Mouse (Mus musculus): Measurements from ENCODE around the gene Fra10ac1.

The Fra10ac1 gene

DNA sequence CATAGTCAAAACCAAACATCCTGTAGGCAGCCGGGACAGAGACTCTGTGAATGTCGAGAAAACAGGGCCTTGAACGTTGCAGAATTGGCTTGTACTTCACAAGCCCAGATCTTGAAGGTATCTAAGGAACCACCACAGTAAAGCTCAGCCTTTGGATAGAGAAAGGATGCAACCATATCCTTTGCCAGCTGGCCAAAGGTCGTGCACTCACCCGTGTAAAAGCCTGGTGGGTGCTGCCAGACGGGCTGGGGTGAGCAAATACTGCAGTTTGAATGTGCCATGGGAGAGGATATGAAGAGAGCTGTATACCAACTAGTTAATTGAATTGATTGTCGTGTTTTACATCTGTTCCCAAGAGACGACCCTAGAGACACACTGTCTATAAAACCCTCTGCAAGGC lies 8.1 kb upstream of the Fra10ac1 start:
- DNase-seq (ENCODE audit: low read depth, low spot score), result no peak

DNA sequence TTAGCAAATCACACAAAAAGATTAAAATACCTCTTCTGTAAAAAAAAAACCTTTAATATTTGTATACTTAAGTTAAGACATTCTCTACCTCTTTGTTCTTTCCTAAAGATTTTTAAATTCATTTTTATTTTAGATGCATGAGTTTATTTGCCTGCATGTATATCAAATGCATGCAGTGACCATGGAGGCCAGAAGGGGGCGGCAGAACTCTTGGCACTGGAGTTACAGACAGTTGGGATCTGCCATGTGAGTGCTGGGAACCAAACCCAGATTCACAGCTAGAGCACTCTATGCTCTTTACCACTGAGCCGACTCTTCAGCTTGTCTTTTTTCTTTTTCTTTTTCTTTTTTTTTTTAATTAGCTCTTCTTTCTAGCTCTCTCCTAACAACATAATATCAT lies 4.7 kb upstream of the Fra10ac1 start:
- DNase-seq (ENCODE audit: low read depth, low spot score), result no peak

DNA sequence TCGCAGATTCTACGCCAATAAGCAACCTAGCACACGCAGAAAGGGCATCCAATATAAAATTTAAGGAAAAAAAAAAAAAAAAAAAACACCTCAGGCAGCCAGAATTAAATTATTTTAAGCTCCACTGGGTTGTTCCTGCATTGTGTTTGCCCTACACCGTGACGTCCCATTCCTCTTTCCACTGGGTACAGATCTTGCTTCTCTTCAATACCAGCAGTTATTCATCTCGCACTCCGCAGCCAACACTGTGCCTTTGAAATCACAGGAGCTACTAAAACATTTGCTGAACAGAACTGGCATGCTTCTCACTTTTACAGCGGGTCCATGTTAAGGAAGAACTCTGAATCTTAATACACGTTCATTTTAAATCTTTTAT lies 717 bp upstream of the Fra10ac1 start:
- DNase-seq (ENCODE audit: low read depth, low spot score), result peak; percentile 89

- peak; percentile 36 for DNase-seq (ENCODE audit: low read depth, low spot score)
These were observed 526 bp downstream of the Fra10ac1 start for GRCm38 (mm10) chr19:38223356-38223904.

GRCm38 (mm10) chr19:38217696-38218095 lies 6.3 kb downstream of the Fra10ac1 start:
- no peak for DNase-seq (ENCODE audit: low read depth, low spot score)

DNA sequence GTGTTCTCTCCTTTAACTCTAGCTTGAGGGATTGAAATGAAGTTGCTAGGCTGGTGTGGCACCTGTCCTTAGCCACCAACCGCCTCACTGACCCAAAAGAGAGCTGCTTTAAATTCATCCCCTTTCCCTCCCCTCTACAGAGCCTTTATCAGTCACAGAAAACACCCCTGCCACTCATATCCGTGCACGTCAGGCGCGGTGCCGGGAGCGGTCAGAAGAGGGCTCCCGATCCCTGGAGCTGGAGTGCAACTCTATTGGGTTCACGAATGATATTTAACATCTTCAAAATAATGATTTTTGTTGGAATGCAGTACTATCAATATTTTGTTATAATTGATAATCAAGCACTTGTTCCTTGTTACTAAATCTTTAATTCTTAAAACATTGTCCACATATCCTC lies 17.3 kb downstream of the Fra10ac1 start:
- DNase-seq (ENCODE audit: low read depth, low spot score), result peak; percentile 42

DNA sequence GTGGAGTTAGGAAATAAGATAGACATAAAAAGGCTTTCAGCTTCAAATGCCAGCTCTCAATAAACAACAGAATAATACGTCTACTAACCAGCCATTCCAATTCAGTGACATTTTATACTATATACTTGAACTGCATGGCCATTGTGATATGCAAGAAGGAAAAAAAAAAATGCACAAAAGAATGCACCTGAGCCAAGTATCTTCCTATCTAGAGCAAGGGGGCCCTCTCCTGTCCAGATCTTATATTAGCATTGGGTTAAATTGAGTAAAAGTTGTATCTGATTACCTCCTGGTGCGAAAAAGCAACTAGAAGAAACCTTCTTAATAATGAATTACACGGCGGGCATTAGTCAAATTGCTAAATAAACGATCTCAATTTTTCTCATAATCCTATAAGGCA lies 25.2 kb downstream of the Fra10ac1 start:
- peak; percentile 60 for DNase-seq (ENCODE audit: low read depth, low spot score)

GRCm38 (mm10) chr19:38195245-38195644 lies 28.7 kb downstream of the Fra10ac1 start:
- no peak for DNase-seq (ENCODE audit: low read depth, low spot score)

DNA sequence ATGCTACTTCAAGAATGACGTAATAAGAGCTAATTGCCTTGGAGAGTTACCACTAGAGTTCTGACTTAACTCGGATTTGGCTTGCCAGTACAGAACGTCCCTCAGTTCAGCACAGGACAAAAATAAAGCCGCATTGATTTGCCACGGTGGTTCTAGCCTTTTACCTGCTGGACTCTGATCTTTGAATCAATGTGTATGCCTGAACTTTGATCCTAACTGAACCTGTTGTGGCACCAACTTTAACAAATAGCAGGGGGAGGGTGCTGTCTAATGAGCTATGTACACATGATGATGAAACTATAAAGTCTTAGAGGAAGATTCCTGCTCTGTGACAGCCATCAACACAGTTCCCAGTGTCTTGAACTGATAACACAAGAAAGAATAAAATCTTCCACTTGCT lies 32.5 kb downstream of the Fra10ac1 start:
- no peak for DNase-seq (ENCODE audit: low read depth, low spot score)

GRCm38 (mm10) chr19:38190606-38191005 lies 33.4 kb downstream of the Fra10ac1 start:
- no peak for DNase-seq (ENCODE audit: low read depth, low spot score)

- peak; percentile 76 for DNase-seq (ENCODE audit: low read depth, low spot score)
These were observed 36.6 kb downstream of the Fra10ac1 start for GRCm38 (mm10) chr19:38187345-38187680.

DNA sequence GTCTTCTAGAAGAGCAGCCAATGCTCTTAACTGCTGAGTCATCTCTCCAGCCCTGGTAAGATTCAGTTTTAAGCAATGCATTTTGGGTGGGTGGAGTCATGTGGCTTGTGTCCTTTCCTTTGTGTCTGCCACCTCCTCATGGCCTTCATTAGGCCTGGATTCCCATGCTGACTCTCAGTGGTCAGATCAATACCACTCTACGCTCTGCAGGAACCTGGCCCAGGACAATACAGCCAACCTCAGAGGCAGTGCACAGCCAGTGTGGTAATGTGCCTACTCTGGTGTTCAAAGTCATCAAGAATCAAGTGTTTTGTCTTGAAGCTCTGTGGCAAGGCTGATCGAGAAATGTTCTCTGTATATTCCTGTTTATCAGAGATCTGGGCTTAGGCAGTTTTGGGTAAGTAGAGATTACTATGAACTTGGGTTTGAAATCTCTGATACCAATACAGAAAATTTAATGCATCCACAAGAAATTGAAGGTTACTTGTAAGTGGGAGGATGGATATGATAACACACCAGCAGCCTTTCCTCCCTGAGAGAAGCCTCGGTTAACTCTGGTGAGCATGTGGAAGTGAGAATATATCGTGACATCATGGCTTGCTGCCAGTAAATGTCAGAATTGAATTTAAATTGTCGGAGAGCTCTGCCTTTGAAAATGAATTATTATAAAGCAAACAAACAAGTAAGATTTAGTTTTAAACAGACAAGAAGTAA lies 37.2 kb downstream of the Fra10ac1 start:
- DNase-seq (ENCODE audit: low read depth, low spot score), result peak; percentile 36

- peak; percentile 66 for DNase-seq (ENCODE audit: low read depth, low spot score)
These were observed 44.3 kb downstream of the Fra10ac1 start for GRCm38 (mm10) chr19:38179675-38180074.

DNA sequence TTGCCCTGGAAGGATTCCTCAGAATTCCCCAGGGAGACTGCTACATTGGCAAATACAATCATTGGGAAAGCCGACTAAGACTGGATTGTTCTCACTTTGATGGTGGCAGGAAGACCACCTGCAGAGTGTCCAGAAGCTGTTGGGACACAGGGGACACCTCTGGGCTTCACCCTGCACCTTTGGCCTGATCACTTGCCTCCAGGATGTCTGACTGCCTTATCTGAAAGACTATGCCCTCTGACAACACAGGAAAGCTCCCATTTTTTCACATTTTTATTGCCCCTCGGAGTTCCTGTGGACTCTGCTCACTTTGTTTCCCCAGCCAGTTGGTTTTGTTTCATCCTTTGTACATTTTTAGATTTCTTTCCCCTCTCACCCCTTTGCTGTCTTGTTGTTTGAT lies 59.3 kb downstream of the Fra10ac1 start:
- no peak for DNase-seq (ENCODE audit: low read depth, low spot score)

GRCm38 (mm10) chr19:38161648-38162354 lies 62.2 kb downstream of the Fra10ac1 start:
- DNase-seq (ENCODE audit: low read depth, low spot score), result no peak

GRCm38 (mm10) chr19:38156243-38156642 lies 67.7 kb downstream of the Fra10ac1 start:
- DNase-seq (ENCODE audit: low read depth, low spot score), result no peak

DNA sequence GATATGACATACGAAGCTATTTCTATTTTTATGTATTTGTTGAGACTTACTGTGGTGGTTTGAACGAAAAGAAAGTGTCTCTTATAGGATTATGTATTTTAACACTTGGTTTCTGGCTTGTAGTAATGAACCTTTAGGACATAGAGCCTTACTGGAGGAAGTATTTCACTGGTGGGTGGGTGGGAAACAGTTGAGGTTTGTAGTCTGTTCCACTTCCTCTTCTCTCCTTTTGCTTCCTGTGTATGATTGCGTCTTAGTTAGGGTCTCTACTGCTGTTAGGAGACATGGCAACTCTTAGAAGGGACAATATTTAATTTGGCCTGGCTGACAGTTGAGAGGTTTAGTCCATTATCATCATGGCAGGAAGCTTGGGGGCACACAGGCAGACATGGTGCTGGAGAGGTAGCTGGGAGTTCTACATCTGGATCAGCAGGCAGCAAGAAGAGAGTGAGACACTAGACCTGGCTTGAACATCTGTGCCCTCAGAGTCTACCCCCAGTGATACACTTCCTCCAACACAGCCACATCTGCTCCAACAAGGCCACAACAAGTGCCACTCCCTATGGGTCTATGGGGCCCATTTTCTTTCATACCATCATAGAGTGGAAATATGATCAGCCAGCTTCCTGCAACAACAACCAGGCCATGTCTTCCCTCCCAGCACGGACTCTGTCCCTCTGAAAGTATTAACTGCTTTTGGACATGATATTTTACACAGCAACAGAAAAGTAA lies 80.2 kb downstream of the Fra10ac1 start:
- DNase-seq (ENCODE audit: low read depth, low spot score), result no peak
